ENCODE assay signal across 9 mouse cellular contexts in genomic region chr9:40636054-40636453, GRCm38 (mm10). TPM values are rescaled to one million over a fixed set of nuclear protein-coding genes. Genes with fewer than 3 reads are reported as not detected.
DNase-seq lines count a peak whose midpoint lies in the region; ATAC-seq and TF ChIP-seq lines count a peak whose summit lies in the region.
"Had no signal": no experiment of that assay in that cellular context is flagged by ENCODE, and none has a peak within 500 bp of the region (broad histone marks: within the 10 kb centered on the region; RNA-seq: fewer than 3 reads in every experiment).

No protein-coding gene starts in this region.

- no peak overlapping the region for H3K9ac ChIP-seq in intestine, embryonic 15.5 days
- no peak overlapping the region for H3K9ac ChIP-seq in liver, embryonic 14.5 days (replicated peaks)

- H3K36me3 ChIP-seq in intestine, embryonic 15.5 days: no peaks in the 10 kb centered on the region
- no peaks in the 10 kb centered on the region for H3K36me3 ChIP-seq in liver, embryonic 14.5 days (replicated peaks; ENCODE audit: control insufficient read depth, insufficient read depth, low read depth)

- peaks cover 6% of the 10 kb centered on the region; the same call in 1 of the 2 replicates for H3K4me1 ChIP-seq in intestine, embryonic 15.5 days (replicated peaks)
- H3K4me1 ChIP-seq in liver, embryonic 14.5 days (replicated peaks; ENCODE audit: control insufficient read depth in 2 of 2, insufficient read depth in 2 of 2, low read length in 1 of 2): peaks cover 0 to 3% of the 10 kb centered on the region in 2 experiments; a peak in 1 of 4 replicates

- no peak overlapping the region for H3K4me3 ChIP-seq in intestine, embryonic 15.5 days (replicated peaks)
- no peak overlapping the region for H3K4me3 ChIP-seq in liver, embryonic 14.5 days (ENCODE audit: insufficient read depth in 1 of 2, low read depth in 2 of 2, low read length in 2 of 2)

- ATAC-seq in cerebellum, adult (ENCODE audit: insufficient number of reproducible peaks, low FRiP score, low TSS enrichment): no peak
- ATAC-seq in intestine, embryonic 15.5 days: peak; percentile 52
- ATAC-seq in liver, embryonic 14.5 days (ENCODE audit: insufficient read depth): peak; percentile 15; the same call in 1 of the 2 replicates

- H3K27ac ChIP-seq in intestine, embryonic 15.5 days: no peak overlapping the region
- no peak overlapping the region for H3K27ac ChIP-seq in liver, embryonic 14.5 days

- no peaks in the 10 kb centered on the region for H3K27me3 ChIP-seq in intestine, embryonic 15.5 days (replicated peaks)
- H3K27me3 ChIP-seq in liver, embryonic 14.5 days (ENCODE audit: control insufficient read depth, insufficient read depth, low read length): no peaks in the 10 kb centered on the region

- TF ChIP-seq EP300 in liver, embryonic 14.5 days (IDR thresholded peaks at IDR 0.05; ENCODE audit: low read depth): no peak

- DNase-seq in cerebellum, adult 11 months: peak; percentile 67
- DNase-seq in urinary bladder, postnatal 14 days (ENCODE audit: low spot score): peak; percentile 72
- no peak for DNase-seq in urinary bladder, adult 2 months (ENCODE audit: low spot score)
- DNase-seq in embryo, embryonic 11 days: peak; percentile 66
- no peak for DNase-seq in liver, embryonic 14.5 days (ENCODE audit: low read depth in 3 of 3, low spot score in 3 of 3)
- peak; percentile 45 for DNase-seq in retina, postnatal 7 days (ENCODE audit: low read depth, low spot score)

- H3K4me2 ChIP-seq in intestine, embryonic 15.5 days (replicated peaks): no peak overlapping the region
- H3K4me2 ChIP-seq in liver, embryonic 14.5 days (ENCODE audit: low read depth): no peak overlapping the region

- H3K9me3 ChIP-seq in intestine, embryonic 15.5 days: no peaks in the 10 kb centered on the region
- no peaks in the 10 kb centered on the region for H3K9me3 ChIP-seq in liver, embryonic 14.5 days (ENCODE audit: control insufficient read depth, low read length)

- peak; percentile 91 for TF ChIP-seq CTCF in liver, embryonic 14.5 days (IDR thresholded peaks at IDR 0.05; ENCODE audit: low read depth)

- WGBS in intestine, embryonic 15.5 days: 7% methylated on average over 2 of the region's 2 CpGs
- 10% methylated on average over 2 of the region's 2 CpGs for WGBS in liver, embryonic 14.5 days (ENCODE audit: insufficient replicate concordance)

RNA-seq across cellular contexts. Expression of gene Gm21915, which starts 34.4 kb away (rescaled TPM):
- polyA plus RNA-seq in urinary bladder, adult 2 months (2012; rRNA removed): not detected in 2 replicates
- not detected in 2 replicates for polyA plus RNA-seq in intestine, embryonic 15.5 days (2015; fragmentation: Nextera tagmentation; extraction: Ambion mirVana)
- polyA plus RNA-seq in liver, embryonic 14.5 days (2012; rRNA removed): not detected in 2 replicates
- polyA plus RNA-seq in liver, embryonic 14.5 days (2014; fragmentation: Nextera tagmentation; extraction: Ambion mirVana): not detected in 2 replicates
- polyA plus RNA-seq: heart, embryonic 14.5 days had no signal

RNA-seq across cellular contexts. Expression of gene Clmp, which starts 49.7 kb away (rescaled TPM):
- 31.0 and 51.2 TPM in 2 replicates for polyA plus RNA-seq in urinary bladder, adult 2 months (2012; rRNA removed)
- polyA plus RNA-seq in intestine, embryonic 15.5 days (2015; fragmentation: Nextera tagmentation; extraction: Ambion mirVana): 25.6 and 26.7 TPM in 2 replicates
- polyA plus RNA-seq in liver, embryonic 14.5 days (2012; rRNA removed): 0.39 and 0.59 TPM in 2 replicates
- 0.55 and 0.80 TPM in 2 replicates for polyA plus RNA-seq in liver, embryonic 14.5 days (2014; fragmentation: Nextera tagmentation; extraction: Ambion mirVana)

Comparison
In these comparisons a context has a peak if more than half of its experiments do, and no peak if none do; other contexts are left out.
1. DNase-seq: peak in cerebellum, adult 11 months (single experiment), urinary bladder, postnatal 14 days (single experiment), embryo, embryonic 11 days (single experiment) and retina, postnatal 7 days (single experiment); none in urinary bladder, adult 2 months (single experiment) and liver, embryonic 14.5 days (0 of 3).
2. RNA of gene Clmp, which starts 49.7 kb away (polyA plus RNA-seq): 31.0 to 51.2 TPM in urinary bladder, adult 2 months and 25.6 to 26.7 TPM in intestine, embryonic 15.5 days; 0.39 to 0.80 TPM in liver, embryonic 14.5 days; every median in the first group is over 10 times any median in the second.